Mouse (Mus musculus) heart, adult 2 months (tissue): ENCODE data around the gene Prm1. TPM values are rescaled to one million over a fixed set of nuclear protein-coding genes. Genes with fewer than 3 reads are reported as not detected.
"Not testable (repeated sequence)": the region's sequence is repeated elsewhere in the genome, so short reads cannot be mapped to it uniquely, and the experiment has no call there.

Source experiments
- DNase-seq, 2 experiments: peaks; one replicate each; pipeline ENCODE4 v3.0.0; 2021
- H3K27ac ChIP-seq: fragments of 200-600 bp; 2 replicates; pipeline ENCODE4 v1.8.1; 2022
- H3K27me3 ChIP-seq: fragments of 200-500 bp; 2 replicates; pipeline ENCODE4 v1.6.1; 2012; ENCODE audit warnings: mild to moderate bottlenecking, low read length, inconsistent platforms, mixed read lengths; ENCODE audit not compliant: control insufficient read depth, insufficient read depth
- H3K36me3 ChIP-seq: fragments of 200-500 bp; 2 replicates; pipeline ENCODE4 v1.6.1; 2012; ENCODE audit warnings: low read length, inconsistent platforms; ENCODE audit not compliant: control insufficient read depth, insufficient read depth
- H3K4me1 ChIP-seq: fragments of 200-500 bp; 2 replicates; pipeline ENCODE4 v1.6.1; 2011; ENCODE audit warnings: low read length; ENCODE audit not compliant: control insufficient read depth, insufficient read depth
- H3K4me3 ChIP-seq: fragments of 200-600 bp; 2 replicates; pipeline ENCODE4 v1.8.1; 2022
- H3K79me2 ChIP-seq: fragments of 200-500 bp; replicated peaks from 2 replicates; pipeline ENCODE4 v1.6.1; 2012; ENCODE audit warnings: mild to moderate bottlenecking, inconsistent platforms, low read length, moderate library complexity, mixed read lengths; ENCODE audit not compliant: control insufficient read depth, insufficient read depth
- H3K9ac ChIP-seq: fragments of 200-500 bp; 2 replicates; pipeline ENCODE4 v1.6.1; 2012; ENCODE audit warnings: low read depth, mild to moderate bottlenecking, control low read depth, inconsistent platforms, low read length, mixed read lengths
- CTCF ChIP-seq: fragments of 200-600 bp; IDR thresholded peaks from 2 replicates; pipeline ENCODE4 v1.8.1; 2022; ENCODE audit warnings: antibody characterized with exemption, mild to moderate bottlenecking, moderate library complexity
- EP300 ChIP-seq: fragments of 200-500 bp; IDR thresholded peaks from 2 replicates; pipeline ENCODE4 v1.6.1; 2011; ENCODE audit warnings: low read depth, low read length, control low read depth; ENCODE audit not compliant: insufficient read depth
- POLR2A ChIP-seq: fragments of 200-500 bp; IDR thresholded peaks from 2 replicates; pipeline ENCODE4 v1.6.1; 2011; ENCODE audit warnings: mild to moderate bottlenecking, low read depth, low read length, control low read depth; ENCODE audit not compliant: insufficient read depth
- WGBS: fragments of 180-500 bp; shearing (Covaris S2); methylation state at CpG from one replicate; pipeline ENCODE4 v1.1.7; 2018; 5-methylcytosine and 5-hydroxymethylcytosine counted together
- intact Hi-C: fragments of 180-260 bp; cut with DNase I; formaldehyde crosslinking; loops from one replicate; pipeline ENCODE4 v1.15.1; 2025
- long read RNA-seq: library from polyadenylated mRNA; stranded (forward); transcript quantifications from one replicate; pipeline ENCODE4 v2.0.0, GENCODE M21; 2021
- polyA plus RNA-seq: library from polyadenylated mRNA; depleted of rRNA; stranded (reverse); fragments of >200 nt; gene quantifications from 2 replicates; pipeline ENCODE4 v1.2.3, GENCODE M21; 2012; rRNA removed
- total RNA-seq, 2 experiments: library from RNA; stranded (reverse); gene quantifications; 2 replicates each; pipeline ENCODE4 v1.2.3; 2021

Gene Prm1
- not detected for total RNA-seq
- polyA plus RNA-seq, result 4.7 and 5.2 TPM in 2 replicates
- long read RNA-seq, result 0 reads

- no peak for TF ChIP-seq EP300
- no peak for TF ChIP-seq CTCF
- no peak for TF ChIP-seq POLR2A
- no peaks in the 10 kb centered on the region for H3K79me2 ChIP-seq
- no peak within 1 kb of the TSS for H3K9ac ChIP-seq
- 84% methylated on average over 10 of the region's 10 CpGs for WGBS
- no peak within 1 kb of the TSS for H3K27ac ChIP-seq
- intact Hi-C loops, result no loop called here
- no peaks in the 10 kb centered on the region for H3K27me3 ChIP-seq
- H3K4me3 ChIP-seq, result no peak within 1 kb of the TSS
- H3K4me1 ChIP-seq, result no peaks in the 10 kb centered on the region
- no peaks in the 10 kb centered on the region for H3K36me3 ChIP-seq
- no peak for DNase-seq
These were observed at the start of gene Prm1 for GRCm38 (mm10) chr16:10805789-10806527. Gene Prm1 (minus strand): TSS chr16:10805839.

GRCm38 (mm10) chr16:10852216-10852615 is 46.6 kb upstream of the Prm1 start:
- DNase-seq, H3K27me3 ChIP-seq, H3K4me3 ChIP-seq, H3K27ac ChIP-seq, H3K36me3 ChIP-seq, H3K9ac ChIP-seq, H3K79me2 ChIP-seq, intact Hi-C loops: not testable (repeated sequence)
- 94% methylated on average over 10 of the region's 10 CpGs for WGBS
- peaks cover 14% of the 10 kb centered on the region for H3K4me1 ChIP-seq

- H3K27ac ChIP-seq, result peak overlapping the region; percentile 70
- intact Hi-C loops, result no loop called here
These were observed 45.3 kb upstream of the Prm1 start for GRCm38 (mm10) chr16:10850905-10851304.

GRCm38 (mm10) chr16:10849965-10850861 is 44.6 kb upstream of the Prm1 start:
- Histone ChIP-seq H3K36me3 (no peaks in the 10 kb centered on the region), H3K9ac (no peak overlapping the region), H3K4me3 (no peak overlapping the region), H3K27ac (peak overlapping the region; percentile 70), H3K27me3 (no peaks in the 10 kb centered on the region), H3K4me1 (peaks cover 14% of the 10 kb centered on the region), H3K79me2 (no peaks in the 10 kb centered on the region)
- peak; percentile 70 to 78 for DNase-seq
- 48% methylated on average over 12 of the region's 12 CpGs for WGBS
- intact Hi-C loops, result loop anchor here (10.0 kb wide), 1 partner anchor 185 kb away; no protein-coding TSS in a partner anchor
- TF ChIP-seq EP300 (0 out of 2 replicates have a peak, but pooled peaks have one; percentile 14), POLR2A (no peak)

More at GRCm38 (mm10) chr16:10850905-10851304, 45.3 kb upstream of the Prm1 start:
- Histone ChIP-seq H3K4me3 (no peak overlapping the region), H3K79me2 (no peaks in the 10 kb centered on the region), H3K36me3 (no peaks in the 10 kb centered on the region), H3K4me1 (peaks cover 14% of the 10 kb centered on the region), H3K9ac (no peak overlapping the region), H3K27me3 (no peaks in the 10 kb centered on the region)
- 70% methylated on average over 4 of the region's 4 CpGs for WGBS
- no peak for DNase-seq
- TF ChIP-seq EP300 (no peak), CTCF (no peak)

DNA sequence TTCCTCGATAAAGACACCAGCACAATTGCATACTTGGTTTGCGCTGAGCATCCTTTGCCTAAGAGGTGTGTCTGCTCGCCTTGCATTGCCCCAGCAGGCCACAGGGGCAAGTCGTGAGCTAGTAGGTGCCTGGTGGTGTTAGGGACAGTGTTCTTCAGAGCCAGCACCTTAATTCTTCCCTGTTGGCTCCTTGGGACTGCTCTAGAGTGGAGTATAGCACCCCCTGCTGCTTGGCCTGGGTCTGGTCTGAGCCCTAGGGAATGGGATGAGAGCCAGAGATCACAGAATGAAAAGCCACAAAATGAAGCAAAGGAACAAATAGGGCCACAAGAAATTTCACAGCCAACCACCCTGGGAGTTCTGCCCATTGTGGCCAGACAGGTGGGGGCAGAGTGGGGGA is 40.9 kb upstream of the Prm1 start:
- H3K36me3 ChIP-seq, result no peaks in the 10 kb centered on the region
- no peak overlapping the region for H3K27ac ChIP-seq
- no peak overlapping the region for H3K4me3 ChIP-seq
- WGBS, result 62% methylated on average over 4 of the region's 4 CpGs
- DNase-seq, result peak; percentile 62 to 76
- no peaks in the 10 kb centered on the region for H3K27me3 ChIP-seq
- intact Hi-C loops, result loop anchor here (1.0 to 10.0 kb wide), 4 partner anchors 60 to 276 kb away; no protein-coding TSS in a partner anchor
- H3K79me2 ChIP-seq, result no peaks in the 10 kb centered on the region
- TF ChIP-seq CTCF, result peak; percentile 84
- no peak for TF ChIP-seq POLR2A
- 0 out of 2 replicates have a peak, but pooled peaks have one; percentile 63 for TF ChIP-seq EP300
- no peak overlapping the region for H3K9ac ChIP-seq
- H3K4me1 ChIP-seq, result peaks cover 17% of the 10 kb centered on the region
